Mouse (Mus musculus) embryonic facial prominence, embryonic 11.5 days (tissue): ENCODE measurements at regions not wholly inside any gene's neighbourhood (a gene's known extent, or its start where the extent isn't known, plus 50 kb on each side); places are given as distances from the start of the nearest gene placed in this dataset.

Source experiments
- ATAC-seq: fragments of 200-750 bp; cut with Nextera tagmentation; replicated peaks from 2 replicates; pipeline ENCODE4 v1.8.0; 2017; ENCODE audit warnings: low read depth; ENCODE audit not compliant: insufficient number of reproducible peaks, low FRiP score, low TSS enrichment
- DNase-seq: peaks from one replicate; pipeline ENCODE4 v3.0.0-alpha.2; 2015; ENCODE audit warnings: low spot score
- H3K27ac ChIP-seq: fragments of 300-500 bp; sonication (generic); replicated peaks from 2 replicates; pipeline ENCODE4 v1.5.1; 2014; ENCODE audit warnings: mild to moderate bottlenecking, low read depth, low read length, control low read depth
- H3K27me3 ChIP-seq: fragments of 300-500 bp; sonication (generic); 2 replicates; pipeline ENCODE4 v1.6.1; 2014; ENCODE audit warnings: mild to moderate bottlenecking, low read length, moderate library complexity, mixed read lengths; ENCODE audit not compliant: control insufficient read depth, insufficient read depth
- H3K36me3 ChIP-seq: fragments of 300-500 bp; sonication (generic); replicated peaks from 2 replicates; pipeline ENCODE4 v1.6.1; 2014; ENCODE audit warnings: low read depth, mild to moderate bottlenecking, low read length, moderate library complexity, mixed read lengths; ENCODE audit not compliant: control insufficient read depth, insufficient read depth
- H3K4me1 ChIP-seq: fragments of 300-500 bp; sonication (generic); 2 replicates; pipeline ENCODE4 v1.6.1; 2014; ENCODE audit warnings: low read length, mixed read lengths; ENCODE audit not compliant: control insufficient read depth, insufficient read depth
- H3K4me2 ChIP-seq: fragments of 300-500 bp; sonication (generic); 2 replicates; pipeline ENCODE4 v1.6.1; 2014; ENCODE audit warnings: low read depth, mild to moderate bottlenecking, control low read depth, low read length, moderate library complexity
- H3K4me3 ChIP-seq: fragments of 300-500 bp; sonication (generic); 2 replicates; pipeline ENCODE4 v1.5.1; 2014; ENCODE audit warnings: low read depth, low read length, control low read depth
- H3K9ac ChIP-seq: fragments of 300-500 bp; sonication (generic); replicated peaks from 2 replicates; pipeline ENCODE4 v1.6.1; 2014; ENCODE audit warnings: mild to moderate bottlenecking, control low read depth, low read length
- H3K9me3 ChIP-seq: fragments of 300-500 bp; sonication (generic); replicated peaks from 2 replicates; pipeline ENCODE4 v1.6.1; 2016; ENCODE audit warnings: mild to moderate bottlenecking, low read length, inconsistent platforms, mixed read lengths; ENCODE audit not compliant: control insufficient read depth
- WGBS: fragments of 180-500 bp; shearing (Covaris S2); extraction: QIAGEN DNeasy Blood & Tissue Kit; methylation state at CpG from one replicate; pipeline ENCODE4 v1.1.7; 2014; 5-methylcytosine and 5-hydroxymethylcytosine counted together

GRCm38 (mm10) chr1:73394466-73394865, 378.8 kb upstream of the Tnp1 start:
- WGBS, result 41% methylated on average over 1 of the region's 1 CpGs
- Histone ChIP-seq H3K36me3 (no peaks in the 10 kb centered on the region), H3K27ac (no peak overlapping the region), H3K4me1 (no peaks in the 10 kb centered on the region), H3K9ac (no peak overlapping the region), H3K9me3 (no peaks in the 10 kb centered on the region), H3K27me3 (no peaks in the 10 kb centered on the region), H3K4me2 (no peak overlapping the region), H3K4me3 (no peak overlapping the region)
- DNase-seq (no peak), ATAC-seq (no peak)

- H3K9ac ChIP-seq, result no peak overlapping the region
- H3K9me3 ChIP-seq, result no peaks in the 10 kb centered on the region
- no peak overlapping the region for H3K27ac ChIP-seq
- no peaks in the 10 kb centered on the region for H3K4me1 ChIP-seq
- H3K36me3 ChIP-seq, result no peaks in the 10 kb centered on the region
- 66% methylated on average over 10 of the region's 10 CpGs for WGBS
- no peak for ATAC-seq
- no peak for DNase-seq
- H3K4me2 ChIP-seq, result no peak overlapping the region
- H3K27me3 ChIP-seq, result no peaks in the 10 kb centered on the region
- no peak overlapping the region for H3K4me3 ChIP-seq
Measured at GRCm38 (mm10) chr1:73392077-73392476, 376.4 kb upstream of the Tnp1 start.

GRCm38 (mm10) chr1:73389976-73390375, 374.3 kb upstream of the Tnp1 start:
- ATAC-seq, result no peak

DNA sequence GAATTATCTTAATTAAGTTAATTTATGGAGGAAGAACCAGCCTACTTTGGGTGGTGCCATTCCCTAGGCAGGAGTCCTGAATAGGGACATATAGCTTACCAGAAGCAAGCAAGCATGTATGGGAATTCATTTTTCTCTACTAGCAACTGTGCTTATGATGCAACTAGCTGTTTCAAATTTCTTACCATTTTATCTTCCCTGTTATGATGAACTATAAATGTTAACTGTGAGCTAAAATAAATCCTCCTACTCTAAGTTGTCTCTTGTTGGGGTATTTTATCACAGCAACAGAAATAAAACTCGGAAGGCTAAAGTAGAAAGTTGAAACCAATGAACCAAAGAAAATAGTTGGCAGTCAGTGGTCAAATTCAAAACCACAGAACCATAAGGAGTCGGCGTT, 373.5 kb upstream of the Tnp1 start:
- H3K9me3 ChIP-seq, result no peaks in the 10 kb centered on the region
- H3K4me2 ChIP-seq, result no peak overlapping the region
- no peak overlapping the region for H3K4me3 ChIP-seq
- H3K36me3 ChIP-seq, result no peaks in the 10 kb centered on the region
- no peaks in the 10 kb centered on the region for H3K27me3 ChIP-seq
- no peak overlapping the region for H3K27ac ChIP-seq
- DNase-seq (no peak), ATAC-seq (no peak)
- no peaks in the 10 kb centered on the region for H3K4me1 ChIP-seq
- H3K9ac ChIP-seq, result no peak overlapping the region
- whole genome bisulfite sequencing, result 83% methylated on average over 3 of the region's 3 CpGs

More at GRCm38 (mm10) chr1:73389976-73390375, 374.3 kb upstream of the Tnp1 start:
- Histone ChIP-seq H3K27me3 (no peaks in the 10 kb centered on the region), H3K9ac (no peak overlapping the region), H3K4me3 (no peak overlapping the region), H3K9me3 (no peaks in the 10 kb centered on the region), H3K27ac (no peak overlapping the region), H3K36me3 (no peaks in the 10 kb centered on the region), H3K4me2 (no peak overlapping the region), H3K4me1 (no peaks in the 10 kb centered on the region)
- WGBS, result 72% methylated on average over 3 of the region's 3 CpGs
- no peak for DNase-seq

DNA sequence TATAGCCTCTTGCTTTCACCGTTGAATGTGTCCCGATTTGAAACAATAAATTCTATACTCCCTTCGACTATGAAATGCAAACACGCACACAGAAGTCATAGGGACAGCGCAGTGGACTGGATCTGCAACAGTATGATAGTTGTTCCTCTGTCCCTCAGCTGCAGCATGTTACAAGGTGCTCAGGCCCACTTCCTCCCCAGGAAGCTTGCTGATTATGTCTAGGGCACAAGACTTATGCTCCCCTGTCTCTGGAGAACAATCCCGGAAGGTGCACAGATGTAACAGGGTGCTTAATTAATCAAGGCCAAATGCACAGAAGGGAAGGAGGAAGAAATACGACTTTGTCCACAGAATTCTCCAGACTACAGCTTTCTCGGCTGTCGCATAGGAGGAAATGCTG, 365.9 kb upstream of the Tnp1 start:
- no peaks in the 10 kb centered on the region for H3K4me1 ChIP-seq
- DNase-seq, result no peak
- no peak overlapping the region for H3K9ac ChIP-seq
- no peaks in the 10 kb centered on the region for H3K27me3 ChIP-seq
- no peak overlapping the region for H3K4me2 ChIP-seq
- no peak overlapping the region for H3K4me3 ChIP-seq
- no peaks in the 10 kb centered on the region for H3K9me3 ChIP-seq
- no peaks in the 10 kb centered on the region for H3K36me3 ChIP-seq
- no peak overlapping the region for H3K27ac ChIP-seq
- 78% methylated on average over 9 of the region's 9 CpGs for WGBS
- no peak for ATAC-seq

DNA sequence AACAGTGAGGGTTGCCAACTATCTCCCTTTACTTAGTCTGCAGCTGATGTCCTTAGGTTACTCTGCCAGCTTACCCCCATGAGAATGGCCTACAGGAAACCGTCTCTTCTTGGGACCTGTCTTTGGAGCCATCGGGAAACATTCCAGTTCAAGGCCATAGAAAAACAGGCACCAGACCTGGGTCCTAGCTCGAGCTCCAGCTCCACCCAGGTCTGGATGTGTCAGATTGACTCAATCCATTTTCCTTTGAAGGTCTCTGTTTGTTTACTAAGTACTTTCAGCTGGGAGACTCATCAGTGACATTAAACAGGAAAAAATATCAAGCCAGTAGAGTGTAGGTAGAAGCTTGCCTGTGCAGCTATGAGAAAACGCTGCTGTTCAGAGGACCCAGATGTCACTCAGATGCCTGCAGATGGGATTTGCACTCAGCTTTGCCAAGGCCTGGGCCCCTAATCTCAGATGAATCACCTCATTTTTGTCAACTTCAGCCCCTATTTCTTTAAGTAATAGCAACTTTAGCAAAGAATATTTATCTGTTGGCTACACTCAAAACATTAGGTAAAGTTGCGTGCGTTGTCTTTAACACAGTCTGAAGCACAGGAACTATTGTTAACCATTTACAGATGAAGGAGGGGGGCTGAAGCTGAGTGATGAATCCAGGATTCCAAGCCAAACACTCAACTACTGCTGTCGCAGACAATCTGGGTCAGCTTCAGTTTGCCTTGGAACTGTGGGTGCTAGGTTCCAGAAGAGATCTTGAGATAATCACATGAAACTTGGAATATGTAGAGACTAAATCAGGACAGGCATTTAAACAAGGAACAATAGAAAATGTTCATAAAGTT, 359.0 kb upstream of the Tnp1 start:
- H3K9ac ChIP-seq, result no peak overlapping the region
- H3K36me3 ChIP-seq, result no peaks in the 10 kb centered on the region
- ATAC-seq (no peak), DNase-seq (no peak)
- no peaks in the 10 kb centered on the region for H3K4me1 ChIP-seq
- no peaks in the 10 kb centered on the region for H3K9me3 ChIP-seq
- 74% methylated on average over 7 of the region's 7 CpGs for WGBS
- no peak overlapping the region for H3K27ac ChIP-seq
- H3K27me3 ChIP-seq, result no peaks in the 10 kb centered on the region
- no peak overlapping the region for H3K4me2 ChIP-seq
- no peak overlapping the region for H3K4me3 ChIP-seq

GRCm38 (mm10) chr1:73368222-73368621, 352.5 kb upstream of the Tnp1 start:
- H3K27me3 ChIP-seq, result no peaks in the 10 kb centered on the region
- 56% methylated on average over 5 of the region's 5 CpGs for WGBS
- H3K4me3 ChIP-seq, result no peak overlapping the region
- no peak overlapping the region for H3K4me2 ChIP-seq
- H3K9me3 ChIP-seq, result no peaks in the 10 kb centered on the region
- H3K36me3 ChIP-seq, result no peaks in the 10 kb centered on the region
- ATAC-seq, result no peak
- H3K4me1 ChIP-seq, result no peaks in the 10 kb centered on the region
- no peak for DNase-seq
- no peak overlapping the region for H3K27ac ChIP-seq
- H3K9ac ChIP-seq, result no peak overlapping the region

DNA sequence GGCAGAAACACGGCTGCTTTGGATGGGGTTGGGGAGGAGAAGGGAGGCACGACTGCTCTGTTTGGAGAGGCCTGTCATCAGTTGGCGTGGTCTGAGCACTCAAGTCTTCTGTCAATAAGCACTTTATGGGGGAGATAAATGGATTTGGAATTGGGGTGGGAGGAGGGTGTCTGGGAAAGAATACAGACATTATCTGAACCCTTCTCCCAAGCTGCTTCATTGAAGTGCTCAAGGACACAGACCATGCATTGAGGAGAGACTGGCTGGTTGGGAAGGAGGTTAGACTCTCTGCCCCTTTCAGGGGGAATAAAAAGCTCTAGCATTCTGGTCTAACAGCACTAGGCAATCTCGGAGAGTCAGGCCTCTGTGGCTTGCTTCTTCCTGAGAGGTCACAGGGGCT, 350.1 kb upstream of the Tnp1 start:
- H3K4me2 ChIP-seq, result no peak overlapping the region
- DNase-seq (no peak), ATAC-seq (no peak)
- no peaks in the 10 kb centered on the region for H3K36me3 ChIP-seq
- H3K4me1 ChIP-seq, result no peaks in the 10 kb centered on the region
- no peaks in the 10 kb centered on the region for H3K27me3 ChIP-seq
- H3K9me3 ChIP-seq, result no peaks in the 10 kb centered on the region
- whole genome bisulfite sequencing, result 61% methylated on average over 4 of the region's 4 CpGs
- H3K9ac ChIP-seq, result no peak overlapping the region
- no peak overlapping the region for H3K4me3 ChIP-seq
- no peak overlapping the region for H3K27ac ChIP-seq
